Mouse (Mus musculus) kidney, postnatal 36 days (tissue): ENCODE measurements at regions not wholly inside any gene's neighbourhood (a gene's known extent, or its start where the extent isn't known, plus 50 kb on each side); places are given as distances from the start of the nearest gene placed in this dataset.

Experiments used
- DNase-seq, 2 experiments: peaks; one replicate each; pipeline ENCODE4 v3.0.0; 2021 to 2022; ENCODE audit warnings: mixed read lengths in 2 of 2

GRCm38 (mm10) chr2:139380285-139380684 lies 113.4 kb upstream of the Sptlc3 start:
- DNase-seq: no peak

GRCm38 (mm10) chr2:139381628-139382027 lies 112.1 kb upstream of the Sptlc3 start:
- peak; percentile 55 to 81 for DNase-seq

- no peak for DNase-seq
Measured at GRCm38 (mm10) chr2:139413559-139413958, 80.2 kb upstream of the Sptlc3 start.

- no peak for DNase-seq
Measured at GRCm38 (mm10) chr2:139417506-139417905, 76.2 kb upstream of the Sptlc3 start.

GRCm38 (mm10) chr2:139422678-139423077 lies 71.0 kb upstream of the Sptlc3 start:
- peak in 1 of 2 experiments; percentile 21 for DNase-seq

GRCm38 (mm10) chr2:139423413-139423812 lies 70.3 kb upstream of the Sptlc3 start:
- DNase-seq: no peak
